Mouse (Mus musculus) limb, embryonic 13.5 days (tissue): ENCODE data around the gene D17H6S53E. TPM values are rescaled to one million over a fixed set of nuclear protein-coding genes. Genes with fewer than 3 reads are reported as not detected.

Source experiments
- ATAC-seq: fragments of 200-750 bp; cut with Nextera tagmentation; 2 replicates; pipeline ENCODE4 v1.8.0; 2017; ENCODE audit warnings: low read depth, moderate number of reproducible peaks, moderate TSS enrichment; ENCODE audit not compliant: low FRiP score
- H3K27ac ChIP-seq: fragments of 300-500 bp; sonication (generic); 2 replicates; pipeline ENCODE4 v1.5.1; 2015; ENCODE audit warnings: inconsistent platforms, mild to moderate bottlenecking, moderate library complexity
- H3K27me3 ChIP-seq: fragments of 300-500 bp; sonication (generic); 2 replicates; pipeline ENCODE4 v1.6.1; 2015; ENCODE audit warnings: mild to moderate bottlenecking, inconsistent platforms
- H3K36me3 ChIP-seq: fragments of 300-500 bp; sonication (generic); 2 replicates; pipeline ENCODE4 v1.6.1; 2015; ENCODE audit warnings: inconsistent platforms, mild to moderate bottlenecking, moderate library complexity
- H3K4me1 ChIP-seq: fragments of 300-500 bp; sonication (generic); 2 replicates; pipeline ENCODE4 v1.6.1; 2015; ENCODE audit warnings: inconsistent platforms
- H3K4me2 ChIP-seq: fragments of 300-500 bp; sonication (generic); replicated peaks from 2 replicates; pipeline ENCODE4 v1.6.1; 2015; ENCODE audit warnings: inconsistent platforms, mild to moderate bottlenecking, moderate library complexity
- H3K4me3 ChIP-seq: fragments of 300-500 bp; sonication (generic); 2 replicates; pipeline ENCODE4 v1.5.1; 2015; ENCODE audit warnings: moderate library complexity, mild to moderate bottlenecking, inconsistent platforms
- H3K9ac ChIP-seq: fragments of 300-500 bp; sonication (generic); 2 replicates; pipeline ENCODE4 v1.6.1; 2015; ENCODE audit warnings: mild to moderate bottlenecking, inconsistent platforms
- H3K9me3 ChIP-seq: fragments of 300-500 bp; sonication (generic); 2 replicates; pipeline ENCODE4 v1.6.1; 2016; ENCODE audit warnings: inconsistent platforms
- WGBS: fragments of 180-500 bp; shearing (Covaris S2); methylation state at CpG from one replicate; pipeline ENCODE4 v1.1.7; 2015; 5-methylcytosine and 5-hydroxymethylcytosine counted together
- polyA plus RNA-seq: library from polyadenylated mRNA; unstranded; fragments of >200 nt; fragmentation: Nextera tagmentation; extraction: Ambion mirVana; gene quantifications from 2 replicates; pipeline ENCODE4 v1.2.1, GENCODE M21; 2015

D17H6S53E gene
- polyA plus RNA-seq, 1 experiment from 2014 or later, result 13.4 TPM

DNA sequence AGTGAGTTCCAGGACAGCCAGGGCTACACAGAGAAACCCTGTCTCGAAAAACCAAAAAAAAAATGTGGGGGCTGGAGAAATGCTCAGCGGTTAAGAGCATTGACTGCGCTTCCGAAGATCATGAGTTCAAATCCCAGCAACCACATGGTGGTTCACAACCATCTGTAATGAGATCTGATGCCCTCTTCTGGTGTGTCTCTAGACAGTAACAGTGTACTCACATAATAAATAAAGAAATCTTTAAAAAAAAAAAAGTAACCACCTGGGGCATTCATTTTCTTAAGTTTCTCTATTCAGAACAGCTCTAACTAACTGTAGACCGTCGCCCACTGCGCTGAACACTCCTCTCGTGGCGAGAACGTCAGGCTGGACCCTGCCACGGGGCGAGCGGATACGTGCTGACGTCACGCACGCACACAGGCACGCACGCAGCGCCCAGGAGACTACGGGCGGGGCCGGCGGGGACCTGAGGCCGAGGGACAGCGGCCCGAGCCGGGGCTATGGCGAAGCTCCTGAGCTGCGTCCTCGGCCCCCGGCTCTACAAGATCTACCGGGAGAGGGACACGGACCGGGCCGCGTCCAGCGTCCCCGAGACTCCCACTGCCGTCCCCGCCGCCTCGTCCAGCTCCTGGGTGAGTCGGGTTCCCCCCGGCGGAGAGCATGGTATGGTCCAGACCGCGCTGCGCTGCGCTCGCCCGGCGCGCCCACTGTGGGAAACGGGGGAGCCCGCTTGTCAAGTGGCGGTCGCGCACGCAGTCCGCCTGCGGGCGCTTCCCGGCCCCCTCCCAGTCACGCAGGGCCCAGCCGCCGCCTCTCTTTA is 37.1 kb upstream of the D17H6S53E start, which contains the start of gene Abhd16a:
Abhd16a (plus strand) TSS at position 439 of the 820 bp plus-strand sequence.
- WGBS, result 3% methylated on average over 67 of the region's 67 CpGs

DNA sequence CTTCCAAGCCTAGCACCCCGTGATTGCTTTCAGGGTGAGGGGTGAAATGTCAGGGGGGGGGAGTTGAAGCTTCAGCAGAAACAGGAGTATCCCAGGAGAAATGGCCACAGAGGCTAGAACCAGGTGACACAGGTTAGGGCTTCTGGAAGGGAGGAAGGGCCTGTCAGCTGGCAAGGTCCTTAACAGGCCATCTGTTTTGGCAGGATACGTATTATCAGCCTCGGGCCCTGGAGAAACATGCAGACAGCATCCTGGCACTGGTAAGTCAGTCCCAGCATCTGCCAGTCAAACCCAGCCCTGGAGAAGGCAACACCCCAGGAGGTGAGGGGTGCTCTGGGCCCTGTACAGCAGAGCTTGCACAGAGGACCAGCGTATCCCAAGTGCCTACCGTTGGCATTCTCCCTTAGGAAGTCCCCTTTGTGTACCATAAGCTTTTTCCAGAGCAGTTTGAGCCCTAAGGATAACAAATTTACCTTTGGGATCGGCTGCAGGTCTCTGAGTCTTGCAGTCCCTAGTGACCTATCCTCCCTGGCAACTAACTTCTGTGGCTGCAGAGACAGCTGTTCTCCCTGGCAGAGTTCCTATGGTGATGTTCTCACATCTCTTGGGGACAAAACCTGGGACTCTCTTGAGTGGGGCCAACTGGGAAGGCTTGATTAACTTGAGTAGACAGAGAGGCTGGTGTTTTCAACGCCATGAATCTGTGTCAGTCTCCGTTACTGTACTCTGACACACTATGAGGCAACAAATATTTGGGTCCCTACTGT is 35.8 kb upstream of the D17H6S53E start:
- 0 out of 2 replicates have a peak overlapping the region, but pooled peaks have one; percentile 94 for H3K27ac ChIP-seq
- ATAC-seq, result no peak

More for the DNA sequence above, 37.1 kb upstream of the D17H6S53E start, which contains the start of gene Abhd16a:
- peak within 1 kb of the TSS; percentile 94 for H3K27ac ChIP-seq
- peak within 1 kb of the TSS; percentile 86 for H3K9ac ChIP-seq
- peak; percentile 98 for ATAC-seq
- H3K9me3 ChIP-seq, result no peaks in the 10 kb centered on the region
- H3K4me3 ChIP-seq, result peak within 1 kb of the TSS; percentile 64
- no peaks in the 10 kb centered on the region for H3K27me3 ChIP-seq
- peaks cover 9% of the 10 kb centered on the region for H3K4me1 ChIP-seq
- peaks cover 31% of the 10 kb centered on the region for H3K36me3 ChIP-seq
- peak within 1 kb of the TSS; percentile 65 for H3K4me2 ChIP-seq

DNA sequence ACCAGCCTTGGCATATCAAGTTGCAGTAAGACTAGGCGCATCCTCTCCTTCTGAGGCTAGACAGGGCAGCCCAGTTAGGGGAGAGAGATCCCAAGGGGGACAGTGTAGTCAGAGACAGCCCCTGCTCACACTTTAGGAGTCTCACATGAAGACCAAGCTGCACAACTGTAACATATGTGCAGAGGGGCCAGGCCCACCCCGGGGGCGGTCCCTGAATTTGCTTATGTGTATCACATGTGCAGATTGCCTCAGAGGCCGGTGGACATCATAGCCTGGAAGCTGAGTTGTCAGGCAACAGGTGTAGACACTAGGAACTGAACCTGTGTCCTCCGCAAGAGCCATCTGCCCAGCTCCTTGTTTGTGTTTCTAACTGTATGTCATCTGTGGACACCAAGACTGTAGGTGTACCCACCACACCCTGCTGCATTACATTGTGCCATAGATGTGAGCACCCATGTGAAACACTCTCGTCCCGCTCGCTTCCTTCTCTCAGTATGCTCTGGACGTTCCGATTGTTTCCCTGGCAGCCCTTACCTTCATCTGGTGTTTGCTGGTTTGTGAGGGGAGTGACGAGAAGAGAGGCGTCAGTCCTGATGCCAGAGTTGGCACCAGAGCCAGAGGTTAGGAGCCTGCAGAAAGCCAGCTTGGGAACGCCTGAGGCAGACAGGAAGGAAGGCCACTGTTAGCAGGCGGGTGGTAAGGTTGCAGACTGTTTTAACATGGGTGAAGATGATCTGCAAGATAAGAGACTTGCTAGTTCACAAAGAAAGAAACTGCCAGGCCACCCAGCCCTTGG is 33.6 kb upstream of the D17H6S53E start:
- Histone ChIP-seq H3K4me2 (no peak overlapping the region), H3K4me3 (no peak overlapping the region), H3K36me3 (peaks cover 65% of the 10 kb centered on the region), H3K4me1 (peaks cover 9% of the 10 kb centered on the region), H3K27me3 (no peaks in the 10 kb centered on the region), H3K9ac (no peak overlapping the region), H3K27ac (no peak overlapping the region), H3K9me3 (no peaks in the 10 kb centered on the region)
- 89% methylated on average over 14 of the region's 14 CpGs for WGBS
- ATAC-seq, result no peak

More for the DNA sequence above, 35.8 kb upstream of the D17H6S53E start:
- H3K9ac ChIP-seq, result peak overlapping the region; percentile 86
- H3K4me1 ChIP-seq, result peaks cover 9% of the 10 kb centered on the region
- no peaks in the 10 kb centered on the region for H3K9me3 ChIP-seq
- H3K4me3 ChIP-seq, result peak overlapping the region; percentile 64
- peaks cover 43% of the 10 kb centered on the region for H3K36me3 ChIP-seq
- 69% methylated on average over 8 of the region's 8 CpGs for WGBS
- H3K27me3 ChIP-seq, result no peaks in the 10 kb centered on the region
- peak overlapping the region; percentile 65 for H3K4me2 ChIP-seq

DNA sequence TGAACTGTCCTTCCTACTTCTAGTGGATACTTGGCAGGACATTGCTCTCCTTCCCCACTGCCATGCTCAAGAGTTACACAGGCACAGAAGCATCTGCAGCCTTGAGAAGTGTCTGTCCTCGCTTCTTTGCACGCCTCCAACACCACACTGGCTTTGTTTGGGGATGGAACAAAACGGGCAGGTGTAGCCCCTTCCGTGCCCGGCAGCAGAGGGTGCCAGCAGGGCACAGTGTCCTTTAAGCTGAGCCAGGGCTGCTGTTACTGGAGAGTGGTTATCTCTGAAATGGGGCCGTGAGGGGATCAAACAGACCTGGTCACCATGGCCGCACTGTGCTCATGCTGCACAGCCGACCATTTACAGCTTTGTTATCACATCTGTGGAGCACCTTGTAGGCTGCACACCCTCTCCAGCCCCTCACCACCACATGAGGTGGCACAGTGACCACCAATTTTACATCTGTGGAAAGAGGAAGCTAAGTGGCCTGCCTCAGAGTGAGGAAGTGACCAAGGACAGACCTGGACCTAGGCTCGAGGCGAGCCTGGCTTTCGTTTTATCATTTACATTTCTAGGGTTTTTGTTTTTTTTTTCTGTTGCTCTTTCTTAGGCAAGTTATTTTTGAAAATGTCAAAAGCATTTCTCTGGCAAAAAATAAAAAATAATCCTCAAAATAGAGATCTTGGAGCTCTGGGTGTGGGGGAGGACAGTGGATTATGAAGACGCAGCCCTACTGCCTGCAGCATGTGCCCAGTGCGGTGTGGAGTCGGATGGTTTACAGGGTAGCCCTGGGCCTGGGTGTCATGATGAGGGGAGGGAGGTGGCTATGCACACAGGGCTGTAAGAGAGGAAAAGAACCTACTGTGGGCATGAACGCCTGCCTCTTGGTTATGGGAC is 31.5 kb upstream of the D17H6S53E start:
- 0 out of 2 replicates have a peak overlapping the region, but pooled peaks have one; percentile 31 for H3K9ac ChIP-seq
- no peak overlapping the region for H3K4me3 ChIP-seq
- H3K4me2 ChIP-seq, result no peak overlapping the region
- ATAC-seq, result no peak
- 87% methylated on average over 15 of the region's 15 CpGs for WGBS
- H3K4me1 ChIP-seq, result peaks cover 9% of the 10 kb centered on the region
- H3K9me3 ChIP-seq, result no peaks in the 10 kb centered on the region
- H3K27ac ChIP-seq, result no peak overlapping the region
- peaks cover 87% of the 10 kb centered on the region for H3K36me3 ChIP-seq
- no peaks in the 10 kb centered on the region for H3K27me3 ChIP-seq

DNA sequence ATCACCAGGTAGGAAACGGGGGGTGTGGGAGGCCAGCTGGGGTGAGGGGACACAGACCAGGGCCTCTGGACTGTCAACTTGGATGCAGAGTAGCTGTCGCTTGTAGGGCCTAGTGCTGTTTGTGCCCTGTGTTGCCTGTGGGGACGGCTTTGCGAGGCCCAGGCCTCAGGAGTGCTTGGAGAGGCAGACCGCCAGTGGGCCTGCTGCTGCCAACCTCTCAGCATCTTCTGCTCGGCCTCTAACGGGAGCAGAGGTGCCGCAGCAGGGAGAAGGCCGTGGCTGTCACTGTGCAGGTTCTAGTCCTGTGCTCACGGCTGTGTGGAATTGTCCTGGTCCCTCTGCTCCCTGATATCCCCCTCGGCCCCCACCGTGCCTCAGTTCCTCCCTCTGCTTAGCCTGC is 29.6 kb upstream of the D17H6S53E start:
- Histone ChIP-seq H3K36me3 (peaks cover 97% of the 10 kb centered on the region), H3K4me1 (no peaks in the 10 kb centered on the region), H3K9ac (peak overlapping the region; percentile 31; the same call in 1 of the 2 replicates), H3K27me3 (no peaks in the 10 kb centered on the region), H3K27ac (no peak overlapping the region), H3K4me3 (no peak overlapping the region), H3K4me2 (no peak overlapping the region), H3K9me3 (no peaks in the 10 kb centered on the region)
- no peak for ATAC-seq
- 88% methylated on average over 12 of the region's 12 CpGs for WGBS

DNA sequence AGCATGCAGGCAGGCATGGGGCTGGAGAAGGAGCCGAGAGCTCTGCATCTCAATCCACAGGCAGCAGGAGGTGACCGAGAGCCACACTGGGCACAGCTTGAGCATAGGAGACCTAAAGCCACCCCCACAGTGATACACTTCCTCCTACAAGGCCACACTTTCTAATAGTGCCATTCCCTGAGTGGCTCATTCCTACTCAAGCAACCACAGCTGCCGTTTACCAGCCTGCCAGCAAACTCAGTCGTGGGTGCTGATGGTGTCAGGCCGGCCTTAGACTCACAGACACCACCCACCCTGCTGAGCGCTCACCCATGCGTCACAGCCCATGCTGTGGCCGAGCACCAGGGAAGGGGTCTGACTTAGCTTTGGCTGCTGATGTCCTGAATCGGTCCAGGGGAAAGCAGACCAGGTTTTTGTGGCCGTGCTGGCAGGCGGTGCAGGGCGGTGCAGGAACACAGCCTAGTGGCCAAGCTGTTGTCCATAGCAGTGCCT is 29.0 kb upstream of the D17H6S53E start:
- no peaks in the 10 kb centered on the region for H3K27me3 ChIP-seq
- H3K4me2 ChIP-seq, result no peak overlapping the region
- no peaks in the 10 kb centered on the region for H3K4me1 ChIP-seq
- no peak overlapping the region for H3K4me3 ChIP-seq
- no peak overlapping the region for H3K9ac ChIP-seq
- 89% methylated on average over 12 of the region's 12 CpGs for WGBS
- H3K9me3 ChIP-seq, result no peaks in the 10 kb centered on the region
- no peak overlapping the region for H3K27ac ChIP-seq
- no peak for ATAC-seq
- H3K36me3 ChIP-seq, result peaks cover 99% of the 10 kb centered on the region

DNA sequence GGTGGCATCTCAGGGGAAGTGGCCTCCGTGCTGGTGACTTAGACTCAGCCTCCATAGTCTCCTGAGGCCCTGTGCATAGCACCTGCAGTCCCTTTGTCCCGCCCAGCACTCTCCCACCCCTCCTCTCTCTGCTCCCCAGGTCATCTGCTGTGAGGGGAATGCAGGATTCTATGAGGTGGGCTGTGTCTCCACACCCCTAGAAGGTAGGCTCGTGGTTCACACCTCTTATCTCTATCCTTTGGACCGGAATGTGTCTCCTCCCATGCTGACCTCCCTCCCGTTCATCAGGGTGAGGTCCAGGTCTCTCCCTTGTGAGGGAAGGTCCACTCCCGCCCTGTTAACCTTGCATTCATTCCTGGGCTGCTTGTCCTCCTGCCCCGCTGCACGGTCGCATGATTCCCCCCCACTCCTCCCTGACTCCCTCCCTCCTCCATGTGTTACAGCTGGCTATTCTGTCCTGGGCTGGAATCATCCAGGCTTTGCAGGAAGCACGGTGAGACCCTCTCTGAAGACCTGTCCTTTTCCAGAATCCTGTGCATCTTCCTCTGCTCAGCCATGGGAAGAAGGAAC is 25.9 kb upstream of the D17H6S53E start:
- no peak overlapping the region for H3K4me3 ChIP-seq
- WGBS, result 82% methylated on average over 10 of the region's 10 CpGs
- no peaks in the 10 kb centered on the region for H3K9me3 ChIP-seq
- no peak overlapping the region for H3K4me2 ChIP-seq
- H3K27me3 ChIP-seq, result no peaks in the 10 kb centered on the region
- H3K36me3 ChIP-seq, result peaks cover 91% of the 10 kb centered on the region
- no peaks in the 10 kb centered on the region for H3K4me1 ChIP-seq
- no peak overlapping the region for H3K27ac ChIP-seq
- H3K9ac ChIP-seq, result no peak overlapping the region
- no peak for ATAC-seq

DNA sequence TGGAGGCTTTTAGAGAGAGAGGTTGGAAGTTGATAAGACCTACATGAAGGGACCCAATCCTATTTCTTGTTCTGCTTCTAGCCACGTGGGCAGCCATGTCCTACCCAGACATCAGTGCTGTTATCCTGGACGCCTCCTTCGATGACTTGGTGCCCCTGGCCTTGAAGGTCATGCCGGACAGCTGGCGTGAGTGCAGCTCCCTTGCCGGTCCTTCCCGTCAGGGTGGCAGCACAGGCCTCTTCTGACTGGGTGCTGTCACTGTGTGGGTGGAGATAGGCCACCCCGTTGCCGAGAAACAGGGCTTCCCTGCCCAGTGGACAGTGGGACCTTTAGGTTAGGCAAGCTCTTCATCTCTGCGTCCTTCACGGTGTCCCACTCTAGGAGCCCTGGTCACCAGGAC is 25.0 kb upstream of the D17H6S53E start:
- Histone ChIP-seq H3K9me3 (no peaks in the 10 kb centered on the region), H3K27me3 (no peaks in the 10 kb centered on the region), H3K4me1 (no peaks in the 10 kb centered on the region; the same call in 1 of the 2 replicates), H3K27ac (no peak overlapping the region), H3K4me2 (no peak overlapping the region), H3K9ac (no peak overlapping the region; the same call in 1 of the 2 replicates), H3K4me3 (no peak overlapping the region), H3K36me3 (peaks cover 82% of the 10 kb centered on the region)
- no peak for ATAC-seq
- 90% methylated on average over 11 of the region's 11 CpGs for WGBS

DNA sequence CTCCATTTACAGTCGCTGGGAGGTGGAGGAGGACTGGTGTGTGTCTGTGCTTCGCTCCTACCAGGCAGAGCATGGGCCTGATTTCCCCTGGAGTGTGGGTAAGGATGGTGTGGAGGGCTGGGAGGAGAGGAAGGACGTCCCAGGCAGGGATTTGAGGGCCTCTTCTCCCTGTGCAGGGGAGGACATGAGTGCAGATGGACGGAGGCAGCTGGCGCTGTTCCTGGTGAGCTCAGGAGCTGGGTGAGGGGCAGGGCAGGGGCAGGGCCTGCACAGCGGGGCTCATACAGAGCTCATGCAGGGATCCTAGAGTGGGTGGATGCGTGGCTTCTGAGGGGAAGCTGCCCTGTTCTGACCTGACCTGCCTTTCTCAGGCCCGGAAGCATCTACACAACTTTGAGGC is 23.9 kb upstream of the D17H6S53E start:
- no peak overlapping the region for H3K4me2 ChIP-seq
- peak; percentile 55; the same call in 1 of the 2 replicates for ATAC-seq
- no peak overlapping the region for H3K4me3 ChIP-seq
- H3K27me3 ChIP-seq, result no peaks in the 10 kb centered on the region
- no peak overlapping the region for H3K9ac ChIP-seq
- H3K36me3 ChIP-seq, result peaks cover 71% of the 10 kb centered on the region
- H3K4me1 ChIP-seq, result no peaks in the 10 kb centered on the region; the same call in 1 of the 2 replicates
- WGBS, result 70% methylated on average over 8 of the region's 8 CpGs
- H3K9me3 ChIP-seq, result no peaks in the 10 kb centered on the region
- no peak overlapping the region for H3K27ac ChIP-seq

DNA sequence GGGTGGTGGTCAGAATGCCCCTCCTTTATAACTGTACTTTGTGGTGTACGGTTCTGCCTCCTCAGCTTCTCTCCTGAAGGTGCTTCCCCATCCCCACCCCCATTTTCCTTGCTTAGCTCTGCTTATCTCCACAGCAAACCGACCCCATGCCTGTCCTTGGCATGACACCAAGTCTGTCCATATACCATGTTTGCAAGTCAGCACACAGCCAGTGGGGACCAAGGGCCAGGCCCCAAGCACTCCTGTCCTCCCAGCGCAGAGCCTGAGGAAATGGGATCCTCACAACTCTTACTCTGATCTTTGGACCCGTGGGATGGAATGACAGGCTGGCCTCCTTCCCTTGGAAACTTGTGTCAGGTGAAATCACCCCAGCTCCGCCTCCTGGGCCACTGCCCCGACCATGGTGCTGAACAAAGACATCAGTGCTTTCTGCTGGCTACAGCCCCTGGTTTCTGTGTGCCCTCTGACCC is 22.9 kb upstream of the D17H6S53E start:
- 74% methylated on average over 6 of the region's 6 CpGs for WGBS
- Histone ChIP-seq H3K9ac (no peak overlapping the region), H3K27me3 (no peaks in the 10 kb centered on the region), H3K4me2 (no peak overlapping the region), H3K27ac (no peak overlapping the region), H3K9me3 (no peaks in the 10 kb centered on the region), H3K36me3 (peaks cover 61% of the 10 kb centered on the region), H3K4me3 (no peak overlapping the region), H3K4me1 (no peaks in the 10 kb centered on the region; the same call in 1 of the 2 replicates)
- no peak for ATAC-seq
